Mouse (Mus musculus): Measurements from ENCODE around the gene Fgd3. TPM values are rescaled to one million over a fixed set of nuclear protein-coding genes. Genes with fewer than 3 reads are reported as not detected.

Gene Fgd3
- polyA plus RNA-seq, 1 experiment from 2014 or later = 0.64 TPM

DNA sequence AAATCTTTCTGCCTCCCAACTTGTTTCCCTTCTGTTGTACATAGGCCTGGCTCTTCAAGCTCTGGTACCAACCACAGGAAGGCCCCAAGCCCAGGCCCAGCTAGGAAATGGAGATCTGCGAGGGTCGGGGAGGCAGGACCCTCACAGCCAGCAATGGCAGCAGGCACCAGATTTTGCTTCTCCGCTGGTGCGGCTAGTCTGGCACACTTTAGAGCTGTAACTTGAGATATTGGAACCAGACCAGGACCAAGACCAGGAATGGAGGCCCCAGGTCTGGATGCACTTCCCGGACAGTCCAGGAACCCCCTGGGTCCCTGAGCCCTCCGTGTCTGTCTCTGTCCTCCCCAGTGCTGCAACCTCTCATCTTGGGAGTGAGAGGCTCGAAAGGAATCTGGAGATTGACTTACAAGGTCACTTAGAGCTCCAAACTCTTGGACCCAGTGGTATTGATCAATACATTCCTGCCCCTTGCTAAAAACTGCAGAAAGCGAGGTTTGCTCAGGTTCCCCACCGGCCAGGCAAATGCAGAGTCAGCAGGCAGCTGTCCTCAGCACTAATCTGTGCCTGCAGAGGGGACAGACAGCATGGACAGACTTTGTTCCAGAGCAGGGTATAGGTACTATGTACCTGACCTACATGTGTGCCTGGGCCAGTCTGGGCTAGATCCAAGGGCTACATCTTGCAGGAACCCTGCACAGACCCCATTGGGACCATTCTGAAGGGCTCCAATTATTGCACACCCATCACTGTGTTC lies 103.1 kb downstream of the Fgd3 start:
- Histone ChIP-seq H3K9me3 (replicated peaks; ENCODE audit: control insufficient read depth, low read length) (no peaks in the 10 kb centered on the region), H3K36me3 (ENCODE audit: control insufficient read depth, insufficient read depth, low read length) (no peaks in the 10 kb centered on the region), H3K4me1 (ENCODE audit: control insufficient read depth, insufficient read depth, low read length) (peaks cover 27% of the 10 kb centered on the region), H3K27ac (ENCODE audit: low read depth, low read length) (no peak overlapping the region; the same call in 1 of the 2 replicates), H3K4me2 (peak overlapping the region; percentile 89; the same call in 1 of the 2 replicates), H3K27me3 (ENCODE audit: control insufficient read depth, insufficient read depth, low read length) (peaks cover 5% of the 10 kb centered on the region; the same call in 1 of the 2 replicates), H3K4me3 (ENCODE audit: low read depth, low read length) (no peak overlapping the region), H3K9ac (ENCODE audit: low read depth, low read length) (no peak overlapping the region)
- 51% methylated on average over 9 of the region's 9 CpGs for WGBS (ENCODE audit: insufficient replicate concordance)
- no peak for ATAC-seq (replicated peaks; ENCODE audit: insufficient number of reproducible peaks, low FRiP score, low TSS enrichment)

DNA sequence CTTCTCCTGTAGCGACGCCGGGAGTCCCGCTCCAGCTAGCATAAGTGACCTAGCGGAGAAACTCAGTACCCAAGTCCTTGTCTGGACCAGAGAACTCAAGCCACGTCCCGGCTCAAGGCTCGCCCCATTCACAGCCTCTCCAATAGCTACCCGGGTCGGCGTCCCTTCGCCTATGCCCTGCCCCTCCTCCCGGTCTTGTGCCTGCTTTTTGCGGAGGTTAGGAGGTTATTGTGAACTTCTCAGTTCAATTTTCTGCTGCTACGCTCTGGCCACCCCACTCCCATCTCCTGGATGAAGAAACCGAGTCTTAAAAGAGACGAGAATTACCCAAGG lies 103.9 kb downstream of the Fgd3 start:
- Histone ChIP-seq H3K4me3 (ENCODE audit: low read depth, low read length) (peak overlapping the region; percentile 84), H3K4me1 (ENCODE audit: control insufficient read depth, insufficient read depth, low read length) (peaks cover 30% of the 10 kb centered on the region), H3K9me3 (replicated peaks; ENCODE audit: control insufficient read depth, low read length) (no peaks in the 10 kb centered on the region), H3K27me3 (ENCODE audit: control insufficient read depth, insufficient read depth, low read length) (peaks cover 5% of the 10 kb centered on the region; the same call in 1 of the 2 replicates), H3K36me3 (ENCODE audit: control insufficient read depth, insufficient read depth, low read length) (no peaks in the 10 kb centered on the region), H3K4me2 (peak overlapping the region; percentile 89), H3K9ac (ENCODE audit: low read depth, low read length) (peak overlapping the region; percentile 86), H3K27ac (ENCODE audit: low read depth, low read length) (peak overlapping the region; percentile 78)
- no peak for ATAC-seq (replicated peaks; ENCODE audit: insufficient number of reproducible peaks, low FRiP score, low TSS enrichment)
- 3% methylated on average over 17 of the region's 17 CpGs for WGBS (ENCODE audit: insufficient replicate concordance)

DNA sequence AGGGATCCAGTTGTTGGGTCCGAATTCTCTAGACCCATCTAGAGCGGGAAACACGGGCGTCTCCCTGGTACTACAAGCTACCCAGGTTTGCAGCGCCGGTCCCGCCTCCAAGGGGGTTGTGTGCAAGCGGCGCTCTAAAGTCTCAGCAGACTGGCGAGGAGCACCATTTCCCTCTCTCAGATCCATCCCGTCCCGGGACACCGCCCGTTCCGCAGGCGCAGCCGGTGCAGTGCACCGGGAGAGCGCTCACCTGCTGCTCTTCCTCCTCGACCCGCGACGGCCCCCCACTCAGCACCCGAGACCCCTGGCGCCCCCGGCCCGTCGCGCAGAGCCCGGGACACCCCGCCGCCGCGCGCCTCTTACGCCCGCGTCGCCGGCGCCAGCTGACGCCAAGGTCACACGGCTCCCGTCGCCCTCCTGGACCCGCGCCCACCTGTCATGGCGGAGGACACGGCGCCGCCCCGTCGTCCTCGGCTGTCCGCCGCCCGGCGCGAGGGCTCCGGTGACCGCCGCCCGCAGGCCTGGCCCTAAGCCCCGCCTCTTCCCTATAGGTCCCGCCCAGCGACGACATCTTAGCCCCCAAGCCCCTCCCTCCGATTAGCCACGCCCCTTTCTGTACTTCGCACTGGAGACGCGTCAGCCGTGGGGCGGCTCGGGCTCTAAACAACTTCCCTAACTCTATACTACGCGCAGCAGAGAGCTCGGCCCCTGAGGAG lies 104.4 kb downstream of the Fgd3 start, which contains the start of gene Card19:
Card19 (minus strand) TSS at position 534 of the 716 bp plus-strand sequence.
- peak within 1 kb of the TSS; percentile 89 for H3K4me2 ChIP-seq
- no peaks in the 10 kb centered on the region for H3K36me3 ChIP-seq (ENCODE audit: control insufficient read depth, insufficient read depth, low read length)
- peak; percentile 88 for ATAC-seq (replicated peaks; ENCODE audit: insufficient number of reproducible peaks, low FRiP score, low TSS enrichment)
- no peaks in the 10 kb centered on the region for H3K9me3 ChIP-seq (replicated peaks; ENCODE audit: control insufficient read depth, low read length)
- H3K4me3 ChIP-seq (ENCODE audit: low read depth, low read length) = peak within 1 kb of the TSS; percentile 84
- peaks cover 5% of the 10 kb centered on the region; the same call in 1 of the 2 replicates for H3K27me3 ChIP-seq (ENCODE audit: control insufficient read depth, insufficient read depth, low read length)
- H3K27ac ChIP-seq (ENCODE audit: low read depth, low read length) = peak within 1 kb of the TSS; percentile 78
- H3K4me1 ChIP-seq (ENCODE audit: control insufficient read depth, insufficient read depth, low read length) = peaks cover 30% of the 10 kb centered on the region
- WGBS (ENCODE audit: insufficient replicate concordance) = under 1% methylated on average over 58 of the region's 78 CpGs
- peak within 1 kb of the TSS; percentile 86 for H3K9ac ChIP-seq (ENCODE audit: low read depth, low read length)

DNA sequence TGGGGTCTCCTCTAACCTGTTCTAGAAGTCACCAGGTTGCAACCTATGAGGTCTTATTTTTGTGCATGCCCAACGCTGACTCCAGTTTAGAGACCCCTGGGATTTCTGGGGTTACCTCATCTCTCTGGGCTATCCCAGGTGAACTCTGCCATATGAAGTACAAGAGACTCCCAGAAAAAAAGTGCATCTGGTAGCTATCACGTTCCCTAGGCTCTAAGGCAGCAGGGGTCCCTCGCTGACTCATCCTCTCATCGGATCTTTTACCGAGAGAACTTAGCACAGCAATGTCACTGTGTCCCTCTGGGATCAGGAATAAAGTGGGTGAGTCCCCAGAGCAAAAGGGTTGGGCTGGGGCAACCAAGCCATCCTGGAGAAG lies 105.0 kb downstream of the Fgd3 start:
- Histone ChIP-seq H3K9me3 (replicated peaks; ENCODE audit: control insufficient read depth, low read length) (no peaks in the 10 kb centered on the region), H3K4me1 (ENCODE audit: control insufficient read depth, insufficient read depth, low read length) (peaks cover 30% of the 10 kb centered on the region), H3K27me3 (ENCODE audit: control insufficient read depth, insufficient read depth, low read length) (peaks cover 5% of the 10 kb centered on the region; the same call in 1 of the 2 replicates), H3K4me2 (peak overlapping the region; percentile 89), H3K36me3 (ENCODE audit: control insufficient read depth, insufficient read depth, low read length) (no peaks in the 10 kb centered on the region), H3K4me3 (ENCODE audit: low read depth, low read length) (peak overlapping the region; percentile 84), H3K27ac (ENCODE audit: low read depth, low read length) (peak overlapping the region; percentile 78; the same call in 1 of the 2 replicates), H3K9ac (ENCODE audit: low read depth, low read length) (peak overlapping the region; percentile 86)
- ATAC-seq (replicated peaks; ENCODE audit: insufficient number of reproducible peaks, low FRiP score, low TSS enrichment) = no peak
- WGBS (ENCODE audit: insufficient replicate concordance) = 8% methylated on average over 5 of the region's 5 CpGs

- no peak overlapping the region for H3K27ac ChIP-seq (ENCODE audit: low read depth, low read length)
- H3K4me2 ChIP-seq = peak overlapping the region; percentile 89
- WGBS (ENCODE audit: insufficient replicate concordance) = 77% methylated on average over 3 of the region's 3 CpGs
- no peak for ATAC-seq (replicated peaks; ENCODE audit: insufficient number of reproducible peaks, low FRiP score, low TSS enrichment)
- no peaks in the 10 kb centered on the region for H3K36me3 ChIP-seq (ENCODE audit: control insufficient read depth, insufficient read depth, low read length)
- no peak overlapping the region for H3K9ac ChIP-seq (ENCODE audit: low read depth, low read length)
- H3K9me3 ChIP-seq (replicated peaks; ENCODE audit: control insufficient read depth, low read length) = no peaks in the 10 kb centered on the region
- H3K27me3 ChIP-seq (ENCODE audit: control insufficient read depth, insufficient read depth, low read length) = peaks cover 5% of the 10 kb centered on the region; the same call in 1 of the 2 replicates
- no peak overlapping the region for H3K4me3 ChIP-seq (ENCODE audit: low read depth, low read length)
- peaks cover 30% of the 10 kb centered on the region for H3K4me1 ChIP-seq (ENCODE audit: control insufficient read depth, insufficient read depth, low read length)
Measured at GRCm38 (mm10) chr13:49214454-49214853, 105.7 kb downstream of the Fgd3 start.

DNA sequence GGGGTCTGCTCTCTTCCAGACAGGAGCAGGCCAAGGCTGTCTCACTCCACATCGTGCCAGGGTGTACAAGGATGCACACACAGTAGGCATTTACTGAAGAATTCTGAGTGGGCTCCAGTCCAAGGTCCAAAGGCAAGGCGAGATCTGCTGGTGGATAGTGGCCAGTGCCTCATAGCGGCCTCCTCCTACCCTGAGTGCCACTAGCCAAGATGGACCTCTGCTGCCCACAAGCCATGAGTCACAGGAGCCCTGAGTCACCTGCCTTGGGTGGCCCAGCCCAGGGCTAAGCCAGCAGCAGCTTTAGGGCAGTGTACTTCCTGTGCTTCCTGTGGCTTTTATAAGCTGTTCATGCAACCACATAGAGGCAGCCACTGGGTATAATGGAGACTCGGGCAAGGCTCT lies 106.6 kb downstream of the Fgd3 start:
- no peak overlapping the region for H3K4me3 ChIP-seq (ENCODE audit: low read depth, low read length)
- no peak overlapping the region for H3K4me2 ChIP-seq
- ATAC-seq (replicated peaks; ENCODE audit: insufficient number of reproducible peaks, low FRiP score, low TSS enrichment) = no peak
- no peak overlapping the region for H3K27ac ChIP-seq (ENCODE audit: low read depth, low read length)
- H3K36me3 ChIP-seq (ENCODE audit: control insufficient read depth, insufficient read depth, low read length) = no peaks in the 10 kb centered on the region
- peaks cover 30% of the 10 kb centered on the region for H3K4me1 ChIP-seq (ENCODE audit: control insufficient read depth, insufficient read depth, low read length)
- no peak overlapping the region; the same call in 1 of the 2 replicates for H3K9ac ChIP-seq (ENCODE audit: low read depth, low read length)
- no peaks in the 10 kb centered on the region for H3K9me3 ChIP-seq (replicated peaks; ENCODE audit: control insufficient read depth, low read length)
- peaks cover 5% of the 10 kb centered on the region; the same call in 1 of the 2 replicates for H3K27me3 ChIP-seq (ENCODE audit: control insufficient read depth, insufficient read depth, low read length)
- 61% methylated on average over 4 of the region's 4 CpGs for WGBS (ENCODE audit: insufficient replicate concordance)

DNA sequence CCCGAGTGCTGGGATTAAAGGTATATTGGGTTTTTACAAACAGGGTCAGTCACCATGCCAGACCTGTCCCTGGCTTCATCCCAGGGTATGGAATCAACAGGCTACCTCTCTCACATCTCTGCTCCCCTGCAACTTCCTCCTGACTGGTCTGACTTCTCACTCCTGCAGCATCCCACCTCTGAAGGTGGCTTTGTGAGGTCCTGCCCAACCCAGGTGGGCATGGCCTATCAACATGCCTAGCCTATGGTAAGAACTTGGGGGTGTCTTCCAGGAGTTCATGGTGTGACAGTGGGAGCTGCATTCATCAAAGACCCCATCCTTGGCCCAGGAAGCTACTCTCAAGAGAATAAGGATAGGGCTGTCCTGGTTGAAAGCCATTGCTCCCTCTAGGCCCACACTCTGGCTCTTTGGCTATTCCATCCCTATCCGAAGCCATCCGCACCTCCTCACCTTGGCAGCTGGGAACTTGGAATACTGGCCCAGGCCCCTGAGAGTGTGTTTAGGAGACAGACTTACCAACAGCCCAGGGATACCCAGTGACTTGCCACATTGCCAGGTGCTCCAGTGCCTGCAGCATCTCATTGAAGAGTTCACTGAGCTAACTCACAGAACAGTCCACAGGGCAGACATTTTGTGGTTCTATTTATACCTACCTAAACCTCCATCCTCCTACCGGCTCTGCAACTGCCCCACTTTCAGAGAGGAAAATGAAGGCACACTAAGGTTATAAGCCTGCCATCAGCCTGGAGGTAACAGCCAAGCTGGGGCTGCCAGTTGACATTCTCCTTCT lies 107.2 kb downstream of the Fgd3 start:
- Histone ChIP-seq H3K9me3 (replicated peaks; ENCODE audit: control insufficient read depth, low read length) (no peaks in the 10 kb centered on the region), H3K36me3 (ENCODE audit: control insufficient read depth, insufficient read depth, low read length) (no peaks in the 10 kb centered on the region), H3K27ac (ENCODE audit: low read depth, low read length) (no peak overlapping the region), H3K4me1 (ENCODE audit: control insufficient read depth, insufficient read depth, low read length) (peaks cover 30% of the 10 kb centered on the region), H3K9ac (ENCODE audit: low read depth, low read length) (no peak overlapping the region), H3K4me2 (no peak overlapping the region), H3K4me3 (ENCODE audit: low read depth, low read length) (no peak overlapping the region), H3K27me3 (ENCODE audit: control insufficient read depth, insufficient read depth, low read length) (peaks cover 5% of the 10 kb centered on the region; the same call in 1 of the 2 replicates)
- 69% methylated on average over 4 of the region's 4 CpGs for WGBS (ENCODE audit: insufficient replicate concordance)
- no peak for ATAC-seq (replicated peaks; ENCODE audit: insufficient number of reproducible peaks, low FRiP score, low TSS enrichment)

Measured in heart, embryonic 11.5 days (tissue).